Mouse (Mus musculus) T-helper 17 cell (primary cell): Measurements from ENCODE around the gene Iffo1.

Source experiments
- in situ Hi-C, 2 experiments: fragments of 300-600 bp; cut with MboI, MseI; formaldehyde crosslinking; loops; 1 replicate in 1 of 2; 2 replicates in 1 of 2; pipeline ENCODE4 v1.15.1; 2025; ENCODE audit warnings: high pct_unique_total_duplicates in 2 of 2

Iffo1 gene

GRCm38 (mm10) chr6:125137002-125137671, 7.9 kb upstream of the Iffo1 start:
- in situ Hi-C loops, result no loop called here

- in situ Hi-C loops, result no loop called here
Observed at GRCm38 (mm10) chr6:125139747-125140146, 5.3 kb upstream of the Iffo1 start.

DNA sequence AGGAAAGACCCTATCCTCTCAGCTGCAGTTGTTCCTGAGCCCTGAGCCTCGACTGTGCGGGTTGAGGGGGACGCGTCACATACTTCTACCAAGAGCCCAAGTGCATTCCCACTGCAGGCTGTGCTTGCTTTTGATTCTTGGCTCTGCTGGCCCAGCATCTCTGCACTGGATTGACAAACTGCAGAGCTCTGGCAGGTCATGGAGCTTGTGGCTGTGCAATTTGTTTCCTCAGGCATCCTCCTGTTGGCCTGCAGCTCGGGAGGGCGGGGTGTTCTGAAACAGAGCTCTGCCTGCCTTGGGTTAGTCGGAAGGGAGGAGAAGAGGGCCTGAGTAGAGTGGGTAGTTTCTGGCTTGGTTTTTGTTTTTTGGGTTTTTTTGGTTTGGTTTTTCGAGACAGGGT, 2.6 kb upstream of the Iffo1 start:
- in situ Hi-C loops, result no loop called here

GRCm38 (mm10) chr6:125143128-125143527, 1.9 kb upstream of the Iffo1 start:
- in situ Hi-C loops, result no loop called here

DNA sequence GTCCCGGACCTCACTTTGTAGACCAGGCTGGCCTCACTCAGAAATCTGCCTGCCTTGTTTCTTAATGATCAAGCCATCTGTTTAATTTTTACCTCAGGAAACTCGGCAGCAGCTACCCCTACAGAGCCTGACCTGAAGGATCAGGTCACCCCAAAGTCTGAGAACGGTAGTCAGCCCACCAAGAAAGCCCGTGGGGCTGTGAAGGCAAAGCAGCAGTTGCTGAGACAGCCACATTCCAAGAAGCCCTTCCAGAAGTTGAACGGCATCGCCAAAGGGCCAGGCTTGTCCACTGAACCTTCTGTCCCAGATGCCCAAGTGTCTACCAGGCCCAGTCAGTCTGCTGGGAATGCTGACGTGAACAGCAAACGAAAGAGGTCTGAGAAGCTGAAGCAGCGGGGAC, 1.1 kb upstream of the Iffo1 start:
- in situ Hi-C loops, result no loop called here

DNA sequence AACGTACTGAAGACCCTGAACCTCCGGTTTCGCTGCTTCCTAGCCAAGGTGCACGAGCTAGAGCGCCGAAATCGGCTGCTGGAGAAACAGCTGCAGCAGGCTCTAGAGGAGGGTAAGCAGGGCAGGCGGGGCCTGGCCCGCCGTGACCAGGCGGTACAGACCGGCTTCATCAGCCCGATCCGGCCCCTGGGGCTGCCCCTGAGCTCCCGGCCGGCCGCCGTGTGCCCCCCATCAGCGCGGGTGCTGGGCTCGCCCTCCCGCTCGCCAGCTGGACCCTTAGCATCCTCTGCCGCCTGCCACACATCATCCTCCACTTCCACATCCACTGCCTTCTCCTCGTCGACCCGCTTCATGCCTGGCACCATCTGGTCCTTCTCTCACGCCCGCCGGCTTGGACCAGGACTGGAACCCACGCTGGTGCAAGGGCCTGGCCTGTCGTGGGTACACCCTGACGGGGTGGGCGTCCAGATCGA, 474 bp downstream of the Iffo1 start:
- in situ Hi-C loops, result no loop called here

DNA sequence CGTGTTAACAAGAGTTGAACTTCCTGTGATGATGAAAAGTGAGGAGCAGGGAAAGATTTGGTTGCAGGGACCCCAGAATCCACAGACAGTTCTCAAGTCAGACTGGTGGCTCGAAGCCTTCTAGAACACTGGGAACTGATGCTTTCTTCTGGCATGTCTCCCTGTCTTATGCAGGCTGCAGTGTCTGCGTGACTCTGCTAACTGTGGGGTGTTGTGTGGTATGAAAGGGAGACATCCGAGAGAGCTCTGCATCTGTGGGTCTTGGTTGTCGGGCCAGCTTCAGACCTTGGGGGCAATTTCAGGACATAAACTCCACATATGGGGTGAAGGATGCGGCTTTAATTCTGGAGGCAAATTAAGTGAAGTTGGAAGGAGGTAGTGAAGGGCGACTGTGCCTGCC, 1.1 kb downstream of the Iffo1 start:
- in situ Hi-C loops, result no loop called here

DNA sequence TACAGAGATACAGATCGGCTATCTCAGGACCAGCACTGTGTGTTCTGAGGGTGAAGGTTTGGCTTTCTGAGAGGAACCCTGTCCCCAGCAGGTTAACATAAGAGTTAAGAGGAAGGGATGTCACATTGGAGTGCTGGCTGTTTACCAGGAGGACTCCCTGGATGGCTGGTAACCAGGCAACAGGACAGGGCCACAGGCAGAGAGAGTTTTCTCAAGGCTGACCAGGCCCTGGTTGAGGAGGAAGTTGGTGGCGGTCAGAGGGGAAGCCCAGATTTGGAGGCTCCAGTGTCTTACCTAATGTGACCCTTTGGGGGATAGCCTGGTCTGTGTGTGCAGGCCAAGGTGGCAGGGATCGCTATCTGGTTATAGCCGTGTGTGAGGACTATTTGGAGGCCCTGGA, 1.8 kb downstream of the Iffo1 start:
- in situ Hi-C loops, result no loop called here

DNA sequence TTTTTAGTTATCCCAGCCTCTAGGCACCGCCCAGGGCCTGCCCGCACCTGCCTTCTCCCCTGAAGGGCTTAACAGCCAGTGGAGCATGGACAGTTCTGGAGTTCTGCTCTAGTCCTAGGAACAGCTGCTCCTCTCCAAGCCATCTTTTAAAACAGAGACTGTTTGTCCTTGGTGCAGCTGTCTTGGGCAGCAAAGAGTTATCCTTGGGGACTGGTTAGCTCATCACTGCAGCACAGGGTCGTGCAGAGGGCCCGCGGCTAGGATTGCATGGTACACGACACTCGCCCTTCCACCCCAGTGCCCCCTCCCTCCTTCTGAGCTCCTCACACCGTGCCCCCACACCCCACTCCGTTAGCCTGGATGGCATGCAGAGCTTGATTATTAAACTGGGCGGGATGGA, 2.3 kb downstream of the Iffo1 start:
- in situ Hi-C loops, result no loop called here

DNA sequence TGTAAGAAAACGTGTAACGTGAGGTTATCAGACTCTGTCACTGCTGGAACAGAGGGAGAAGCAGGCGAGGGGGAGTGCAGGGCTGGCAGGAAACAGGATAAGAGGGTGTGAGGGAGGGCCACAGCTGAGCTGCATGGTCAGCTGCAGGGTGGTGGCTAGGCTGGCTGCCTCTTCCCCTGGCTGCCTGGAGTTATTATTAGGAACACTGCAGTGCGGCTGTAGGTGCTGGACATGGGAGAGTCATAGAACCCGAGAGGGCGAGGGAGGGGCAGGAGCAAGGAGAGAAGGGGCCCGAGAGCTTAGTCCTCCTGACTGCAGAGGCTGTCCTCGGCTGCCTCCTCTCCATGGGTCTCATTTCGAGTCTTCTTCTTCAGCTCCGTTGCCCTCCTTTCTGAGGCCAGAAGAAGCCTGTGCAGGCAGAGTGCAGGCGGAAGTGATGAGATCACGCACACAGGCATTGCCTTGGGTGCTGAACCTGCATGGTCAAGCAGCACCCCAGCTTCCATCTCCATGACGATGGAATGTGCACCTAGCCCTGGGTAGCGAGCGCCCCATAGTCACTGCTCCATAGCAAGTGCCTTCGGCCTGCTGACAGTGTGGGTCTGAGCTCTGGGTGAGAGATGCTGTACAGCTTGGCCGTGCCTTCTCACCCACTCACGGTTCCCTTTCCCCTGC, 3.3 kb downstream of the Iffo1 start:
- in situ Hi-C loops, result no loop called here

- in situ Hi-C loops, result no loop called here
Observed at GRCm38 (mm10) chr6:125148926-125149568, 4.0 kb downstream of the Iffo1 start.

DNA sequence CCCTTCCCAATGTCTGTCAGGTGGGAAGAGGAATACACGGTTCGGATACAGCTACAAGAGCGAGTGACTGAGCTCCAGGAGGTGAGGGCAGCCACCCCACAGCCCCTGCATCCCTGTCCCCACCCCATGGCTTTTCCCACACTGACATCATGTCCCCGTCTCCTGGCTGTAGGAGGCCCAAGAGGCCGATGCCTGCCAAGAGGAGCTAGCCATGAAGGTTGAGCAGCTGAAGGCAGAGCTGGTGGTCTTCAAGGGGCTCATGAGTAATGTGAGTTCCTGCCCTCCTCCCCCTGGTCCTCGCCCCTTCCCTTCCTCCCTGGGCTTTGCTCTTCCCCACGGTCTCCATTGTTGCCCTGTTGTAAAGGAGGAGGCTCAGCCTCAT, 4.5 kb downstream of the Iffo1 start:
- in situ Hi-C loops, result no loop called here

GRCm38 (mm10) chr6:125152212-125153017, 7.4 kb downstream of the Iffo1 start:
- in situ Hi-C loops, result no loop called here

GRCm38 (mm10) chr6:125153018-125153389, 8.0 kb downstream of the Iffo1 start:
- in situ Hi-C loops, result no loop called here

DNA sequence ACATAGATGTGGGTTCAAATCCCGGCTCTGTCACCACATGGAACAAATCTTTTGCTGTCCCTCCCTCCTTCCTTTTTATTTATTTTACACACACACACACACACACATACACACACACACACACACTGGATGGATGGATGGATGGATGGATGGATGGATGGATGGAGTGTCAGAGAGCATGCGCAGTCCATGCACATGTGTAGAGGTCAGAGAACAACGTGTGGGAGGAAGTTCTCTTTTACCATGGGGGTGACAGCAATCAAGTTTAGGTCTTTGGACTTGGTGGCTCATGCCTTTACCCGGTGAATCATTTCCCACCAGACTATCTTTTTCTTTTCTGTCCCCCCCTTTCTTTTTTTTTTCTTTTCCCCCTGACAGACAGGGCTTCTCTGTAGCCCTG, 8.6 kb downstream of the Iffo1 start:
- in situ Hi-C loops, result no loop called here

DNA sequence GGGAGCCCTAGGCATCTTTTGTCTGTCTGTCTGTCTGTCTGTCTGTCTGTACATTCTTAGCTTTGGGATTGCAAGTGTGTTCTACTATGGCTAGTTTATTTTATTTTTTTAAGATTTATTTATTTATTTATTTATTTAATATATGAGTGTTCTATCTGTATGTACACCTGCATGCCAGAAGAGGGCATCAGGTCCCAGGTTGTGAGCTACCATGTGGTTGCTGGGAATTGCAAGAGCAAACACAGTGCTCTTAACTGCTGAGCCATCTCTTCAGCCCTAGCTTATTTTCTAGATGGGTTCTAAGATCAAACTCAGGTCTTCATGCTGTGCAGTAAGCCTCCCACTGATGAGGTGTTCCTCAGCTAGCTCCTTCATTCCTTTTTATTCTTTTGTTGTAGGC, 9.5 kb downstream of the Iffo1 start:
- in situ Hi-C loops, result no loop called here

- in situ Hi-C loops, result no loop called here
Observed at GRCm38 (mm10) chr6:125155262-125155661, 10.2 kb downstream of the Iffo1 start.

DNA sequence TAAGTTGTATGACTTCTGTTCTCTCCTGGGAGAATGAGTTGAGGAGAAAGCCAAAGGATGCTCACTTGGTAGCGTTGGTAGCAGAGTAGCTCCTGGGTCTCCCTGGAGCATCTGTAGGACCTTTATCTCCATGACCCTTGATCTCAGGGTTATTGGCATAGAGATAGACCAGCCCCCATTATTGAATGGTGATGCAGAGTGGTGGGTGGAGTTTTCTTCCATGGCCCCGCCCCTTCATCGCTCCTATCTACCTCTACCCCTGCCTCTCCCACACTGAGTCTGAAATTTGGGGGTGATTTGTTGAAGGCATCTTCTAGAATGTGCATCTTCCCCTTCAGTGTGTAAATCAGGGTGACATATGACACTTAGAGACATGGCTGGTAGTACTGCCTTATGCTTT, 11.4 kb downstream of the Iffo1 start:
- in situ Hi-C loops, result no loop called here

DNA sequence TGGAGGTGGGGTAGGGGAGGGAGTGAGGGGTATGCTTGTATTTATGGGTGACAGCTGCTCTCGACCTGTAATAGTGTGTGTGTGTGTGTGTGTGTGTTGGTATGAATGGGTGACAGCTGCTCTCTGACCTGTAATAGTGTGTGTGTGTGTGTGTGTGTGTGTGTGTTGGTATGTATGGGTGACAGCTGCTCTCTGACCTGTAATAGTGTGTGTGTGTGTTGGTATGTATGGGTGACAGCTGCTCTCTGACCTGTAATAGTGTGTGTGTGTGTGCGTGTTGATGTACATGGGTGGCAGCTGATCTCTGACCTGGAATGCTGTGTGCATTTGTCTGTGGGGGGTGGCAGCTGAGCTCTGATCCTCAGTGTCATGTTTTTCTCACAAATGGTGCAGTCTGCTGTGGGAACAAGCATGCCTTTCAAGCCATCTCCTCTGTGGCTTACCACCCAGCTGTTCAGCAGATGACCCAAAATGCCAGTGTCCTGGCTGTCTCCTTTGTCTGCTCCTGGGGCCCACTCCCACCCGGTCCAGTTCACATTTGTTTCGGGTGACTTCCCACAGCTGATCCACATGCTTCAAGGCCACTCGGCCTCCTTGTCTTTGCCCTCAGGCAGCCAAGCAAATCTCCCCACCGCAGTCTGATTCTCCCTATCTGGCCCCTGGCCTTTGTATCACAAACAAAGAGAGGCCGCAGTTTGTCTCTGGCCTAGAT, 12.0 kb downstream of the Iffo1 start:
- in situ Hi-C loops, result no loop called here

DNA sequence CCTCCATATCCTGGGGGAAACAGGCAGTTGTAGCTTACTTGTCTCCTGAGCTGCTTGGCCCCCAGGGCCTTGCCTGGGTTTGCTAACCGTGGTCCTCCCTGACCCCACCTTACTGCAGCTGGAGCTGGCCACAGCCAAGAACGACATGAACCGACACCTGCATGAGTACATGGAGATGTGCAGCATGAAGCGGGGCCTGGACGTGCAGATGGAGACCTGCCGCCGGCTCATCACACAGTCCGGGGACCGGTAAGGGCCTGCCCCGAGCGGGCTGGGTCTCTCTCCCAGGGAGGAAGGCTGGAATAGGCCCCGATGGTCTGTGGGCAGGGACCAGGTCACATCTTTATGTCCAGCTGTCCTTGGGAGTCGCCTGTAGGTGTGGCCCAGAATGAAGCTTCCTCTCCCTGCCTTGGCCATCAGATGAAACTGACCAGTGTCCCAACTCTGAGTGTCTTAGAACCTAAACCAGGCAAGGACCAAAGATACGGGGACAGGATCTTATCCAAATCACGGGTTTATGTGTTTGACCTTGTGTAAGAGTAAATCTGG, 14.0 kb downstream of the Iffo1 start:
- in situ Hi-C loops, result no loop called here
